Mouse (Mus musculus) lung, adult 2 months (tissue): ENCODE results near the gene Mroh2a. TPM values are rescaled to one million over a fixed set of nuclear protein-coding genes. Genes with fewer than 3 reads are reported as not detected.
"Not testable (repeated sequence)": the region's sequence is repeated elsewhere in the genome, so short reads cannot be mapped to it uniquely, and the experiment has no call there.

Source experiments
- DNase-seq: peaks from one replicate; pipeline ENCODE4 v3.0.0; 2022
- H3K4me1 ChIP-seq: fragments of 200-500 bp; 2 replicates; pipeline ENCODE4 v1.6.1; 2011; ENCODE audit warnings: low read length; ENCODE audit not compliant: control insufficient read depth, insufficient read depth
- H3K4me3 ChIP-seq: fragments of 200-500 bp; replicated peaks from 2 replicates; pipeline ENCODE3; 2011; ENCODE audit warnings: low read depth, mild to moderate bottlenecking, control low read depth, low read length; ENCODE audit errors: extremely low read depth
- CTCF ChIP-seq: fragments of 200-500 bp; IDR thresholded peaks from 2 replicates; pipeline ENCODE4 v1.5.1; 2011; ENCODE audit warnings: mild to moderate bottlenecking, low read length, control low read depth; ENCODE audit not compliant: insufficient read depth
- POLR2A ChIP-seq: fragments of 200-500 bp; IDR thresholded peaks from 2 replicates; pipeline ENCODE4 v1.6.1; 2011; ENCODE audit warnings: low read depth, mild to moderate bottlenecking, control low read depth, low read length, borderline replicate concordance; ENCODE audit errors: extremely low read depth
- WGBS: fragments of 180-500 bp; shearing (Covaris S2); methylation state at CpG from one replicate; pipeline ENCODE4 v1.1.7; 2018; 5-methylcytosine and 5-hydroxymethylcytosine counted together
- polyA plus RNA-seq: library from polyadenylated mRNA; depleted of rRNA; stranded (reverse); fragments of >200 nt; gene quantifications from 2 replicates; pipeline ENCODE4 v1.2.3, GENCODE M21; 2012

Gene Mroh2a
- polyA plus RNA-seq, 1 experiment: 0.20 TPM

- no peak for DNase-seq
- Histone ChIP-seq H3K4me3 (no peak overlapping the region), H3K4me1 (no peaks in the 10 kb centered on the region)
- TF ChIP-seq POLR2A (no peak), CTCF (no peak)
- WGBS: 32% methylated on average over 3 of the region's 3 CpGs
These were observed 9.2 kb upstream of the Mroh2a start for GRCm38 (mm10) chr1:88217576-88217975.

- TF ChIP-seq POLR2A (no peak), CTCF (no peak)
- no peaks in the 10 kb centered on the region for H3K4me1 ChIP-seq
- no peak for DNase-seq
- 74% methylated on average over 9 of the region's 9 CpGs for WGBS
- no peak overlapping the region for H3K4me3 ChIP-seq
These were observed 8.7 kb upstream of the Mroh2a start for GRCm38 (mm10) chr1:88218051-88218450.

GRCm38 (mm10) chr1:88218591-88218990 is 8.2 kb upstream of the Mroh2a start:
- DNase-seq: no peak
- no peak overlapping the region for H3K4me3 ChIP-seq
- 47% methylated on average over 4 of the region's 4 CpGs for WGBS
- TF ChIP-seq POLR2A (no peak), CTCF (no peak)
- no peaks in the 10 kb centered on the region for H3K4me1 ChIP-seq

DNA sequence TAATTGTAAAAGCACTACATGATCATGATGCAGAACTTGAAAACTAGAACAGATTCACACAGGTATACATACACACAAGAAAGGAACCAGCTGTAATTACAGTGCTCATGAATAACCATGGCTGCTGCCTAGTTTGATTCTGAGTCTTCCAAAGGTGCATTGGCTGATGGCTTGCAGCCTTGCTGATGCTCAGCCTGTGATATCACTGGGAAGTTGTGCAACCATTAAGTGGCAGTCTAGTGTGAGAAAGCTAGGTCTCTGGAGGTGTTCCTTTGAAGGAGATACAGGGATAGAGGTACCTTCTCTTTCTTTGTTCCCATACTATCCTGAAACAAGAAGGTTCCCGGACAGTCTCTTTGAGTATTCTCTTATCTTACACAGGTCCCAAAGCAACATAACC is 7.7 kb upstream of the Mroh2a start:
- WGBS: 20% methylated on average over 1 of the region's 1 CpGs
- Histone ChIP-seq H3K4me1 (no peaks in the 10 kb centered on the region), H3K4me3 (no peak overlapping the region)
- no peak for DNase-seq
- no peak for TF ChIP-seq CTCF
- TF ChIP-seq POLR2A: no peak

DNA sequence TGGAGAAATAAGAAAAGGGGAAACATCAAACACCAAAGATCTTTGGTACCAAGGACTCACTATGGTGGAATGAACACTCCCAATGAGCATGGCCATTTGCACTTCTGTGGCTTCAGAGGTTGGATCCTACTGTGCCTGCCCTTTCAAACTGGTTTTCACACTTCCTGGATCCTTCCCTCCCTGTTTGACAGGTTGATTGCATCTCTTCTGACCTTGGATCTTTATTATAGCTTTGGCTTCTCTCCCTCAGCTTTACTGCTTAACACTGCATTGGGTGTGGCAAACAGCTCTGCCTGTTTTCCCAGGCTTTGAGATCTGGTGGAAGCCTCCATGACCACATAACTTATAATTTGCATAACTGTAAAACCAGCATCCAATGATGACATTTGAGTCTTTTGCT is 6.5 kb upstream of the Mroh2a start:
- no peak overlapping the region for H3K4me3 ChIP-seq
- TF ChIP-seq CTCF: no peak
- no peak for TF ChIP-seq POLR2A
- no peaks in the 10 kb centered on the region for H3K4me1 ChIP-seq
- peak; percentile 7 for DNase-seq

DNA sequence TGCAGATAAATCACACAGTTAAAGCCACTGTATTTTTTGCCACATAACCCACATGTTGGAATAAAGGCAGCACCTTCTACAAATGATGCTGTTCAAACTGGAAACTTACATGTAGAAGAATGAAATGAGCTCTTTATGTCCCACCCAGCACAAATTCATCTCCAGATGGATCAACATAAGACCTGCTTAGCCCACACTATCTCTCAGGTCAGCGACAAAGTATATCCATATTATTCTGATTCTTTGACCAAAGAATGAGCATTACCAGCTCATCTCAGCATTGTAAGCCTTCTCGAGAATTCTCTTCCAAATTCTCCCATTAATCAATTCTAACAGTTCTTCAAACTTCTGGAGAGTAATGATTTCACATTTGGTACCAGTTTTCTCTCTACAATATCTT is 4.6 kb upstream of the Mroh2a start:
- TF ChIP-seq POLR2A (no peak), CTCF (no peak)
- WGBS: 48% methylated on average over 2 of the region's 2 CpGs
- H3K4me3 ChIP-seq: no peak overlapping the region

GRCm38 (mm10) chr1:88223011-88223515 is 3.7 kb upstream of the Mroh2a start:
- H3K4me1 ChIP-seq, H3K4me3 ChIP-seq: not testable (repeated sequence)
- peak; percentile 6 for DNase-seq

More for the DNA sequence above, 4.6 kb upstream of the Mroh2a start:
- H3K4me1 ChIP-seq: no peaks in the 10 kb centered on the region
- no peak for DNase-seq

GRCm38 (mm10) chr1:88223591-88223990 is 3.2 kb upstream of the Mroh2a start:
- no peak overlapping the region for H3K4me3 ChIP-seq
- peak; percentile 10 for DNase-seq
- no peaks in the 10 kb centered on the region for H3K4me1 ChIP-seq
- TF ChIP-seq CTCF (no peak), POLR2A (no peak)
- WGBS: 40% methylated on average over 1 of the region's 1 CpGs

GRCm38 (mm10) chr1:88224029-88224776 is 2.6 kb upstream of the Mroh2a start:
- WGBS: 54% methylated on average over 2 of the region's 2 CpGs
- DNase-seq: peak; percentile 43
- no peak for TF ChIP-seq CTCF
- TF ChIP-seq POLR2A: no peak

GRCm38 (mm10) chr1:88225301-88225700 is 1.5 kb upstream of the Mroh2a start:
- H3K4me1 ChIP-seq, DNase-seq, H3K4me3 ChIP-seq: not testable (repeated sequence)
- 22% methylated on average over 2 of the region's 2 CpGs for WGBS

More at GRCm38 (mm10) chr1:88224029-88224776, 2.6 kb upstream of the Mroh2a start:
- Histone ChIP-seq H3K4me1 (no peaks in the 10 kb centered on the region), H3K4me3 (no peak overlapping the region)
